Mouse (Mus musculus) layer of hippocampus, adult 2 months (tissue): ENCODE measurements around the gene Macrod1. TPM values are rescaled to one million over a fixed set of nuclear protein-coding genes. Genes with fewer than 3 reads are reported as not detected.

ENCODE experiments used
- DNase-seq, 2 experiments: peaks; one replicate each; pipeline ENCODE4 v3.0.0; 2022; ENCODE audit warnings: low spot score in 2 of 2
- H3K27ac ChIP-seq: fragments of 200-600 bp; 2 replicates; pipeline ENCODE4 v1.8.1; 2022
- H3K4me3 ChIP-seq: fragments of 200-600 bp; 2 replicates; pipeline ENCODE4 v1.8.1; 2022; ENCODE audit warnings: mild to moderate bottlenecking
- CTCF ChIP-seq: fragments of 200-600 bp; conservative IDR thresholded peaks from 2 replicates; pipeline ENCODE4 v1.8.1; 2022; ENCODE audit warnings: antibody characterized with exemption, mild to moderate bottlenecking, moderate library complexity
- total RNA-seq, 2 experiments: library from RNA; stranded (reverse); gene quantifications; 2 replicates each; pipeline ENCODE4 v1.2.3; 2021

The Macrod1 gene
- total RNA-seq, 2 experiments from 2014 or later, result 20.3 to 22.4 TPM

DNA sequence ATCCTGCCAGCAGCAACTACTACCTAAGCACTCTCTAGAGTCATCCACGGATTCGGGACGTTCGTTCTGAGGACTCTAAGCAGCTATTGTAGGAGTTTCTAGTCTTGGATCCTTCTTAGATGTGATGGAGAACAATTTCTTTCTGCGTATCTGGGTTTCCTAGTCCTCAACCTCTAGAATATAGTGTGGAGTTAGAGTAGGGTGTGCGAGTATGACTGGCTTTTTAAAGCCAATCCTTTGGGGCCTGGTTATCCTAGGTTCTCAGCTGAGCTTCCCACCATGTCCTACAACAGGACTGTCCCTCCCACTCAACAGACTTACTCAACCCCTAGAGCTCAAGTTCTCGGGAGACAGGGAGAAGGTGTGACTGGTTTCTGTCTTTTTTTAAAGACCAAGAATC lies 148.7 kb downstream of the Macrod1 start:
- DNase-seq, result no peak
- no peak for TF ChIP-seq CTCF
- Histone ChIP-seq H3K27ac (peak overlapping the region; percentile 98), H3K4me3 (peak overlapping the region; percentile 98)

GRCm38 (mm10) chr19:7205753-7206736 lies 149.4 kb downstream of the Macrod1 start, which contains the start of gene Otub1:
Otub1 (minus strand) TSS chr19:7206316.
- DNase-seq, result peak; percentile 92 to 95
- TF ChIP-seq CTCF, result no peak
- Histone ChIP-seq H3K4me3 (peak within 1 kb of the TSS; percentile 98), H3K27ac (peak within 1 kb of the TSS; percentile 98)

DNA sequence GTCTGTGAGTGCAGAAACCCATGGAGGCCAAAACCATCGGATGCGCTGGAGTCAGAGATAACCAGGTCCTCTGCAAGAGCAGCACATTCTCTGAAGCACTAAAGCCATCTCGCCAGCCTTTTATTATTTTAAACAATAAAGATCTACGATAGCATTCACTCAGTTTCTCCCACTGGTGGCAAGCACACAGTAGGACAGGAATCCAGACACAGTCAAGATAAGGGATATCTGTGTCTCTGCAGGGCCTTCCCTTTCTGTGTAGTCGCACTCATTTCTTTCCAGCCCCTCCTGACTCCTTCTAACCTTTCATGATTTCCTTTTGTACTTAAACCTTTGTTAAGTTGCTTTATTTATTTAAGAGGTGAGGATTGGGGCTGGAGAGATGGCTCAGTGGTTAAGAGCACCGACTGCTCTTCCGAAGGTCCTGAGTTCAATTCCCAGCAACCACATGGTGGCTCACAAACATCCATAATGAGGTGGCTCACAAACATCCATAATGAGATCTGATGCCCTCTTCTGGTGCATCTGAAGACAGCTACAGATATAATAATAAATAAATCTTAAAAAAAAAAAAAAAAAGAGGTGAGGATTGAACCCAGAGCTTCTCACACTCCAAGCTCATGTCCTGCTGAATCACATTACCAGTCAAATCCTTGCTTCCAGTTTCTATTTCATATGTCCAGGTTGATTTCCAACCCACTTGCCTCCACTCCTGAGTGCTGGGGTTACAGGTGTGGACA lies 153.5 kb downstream of the Macrod1 start:
- H3K4me3 ChIP-seq, result no peak overlapping the region
- no peak for DNase-seq
- TF ChIP-seq CTCF, result peak; percentile 56
- H3K27ac ChIP-seq, result no peak overlapping the region

DNA sequence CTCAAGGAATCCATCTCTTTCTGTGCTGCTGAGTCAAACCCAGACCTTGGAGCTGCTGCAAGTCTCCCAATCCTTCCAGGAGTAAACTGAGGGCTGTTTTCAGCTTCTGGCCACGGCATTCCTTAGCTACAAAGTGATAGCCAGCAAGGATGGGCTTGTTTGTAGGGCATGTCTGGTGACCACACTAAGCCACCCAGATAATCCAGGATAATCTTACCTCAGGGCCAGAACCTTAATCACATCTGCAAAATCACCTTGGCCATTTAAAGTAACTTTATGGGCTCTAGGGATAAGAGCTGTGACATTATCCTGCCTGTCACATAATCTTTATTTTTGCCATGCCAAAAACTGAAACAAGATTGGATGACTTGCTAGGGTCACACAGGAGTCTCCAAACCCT lies 155.6 kb downstream of the Macrod1 start:
- TF ChIP-seq CTCF, result no peak
- no peak for DNase-seq
- Histone ChIP-seq H3K27ac (peak overlapping the region; percentile 48; the same call in 1 of the 2 replicates), H3K4me3 (no peak overlapping the region)

DNA sequence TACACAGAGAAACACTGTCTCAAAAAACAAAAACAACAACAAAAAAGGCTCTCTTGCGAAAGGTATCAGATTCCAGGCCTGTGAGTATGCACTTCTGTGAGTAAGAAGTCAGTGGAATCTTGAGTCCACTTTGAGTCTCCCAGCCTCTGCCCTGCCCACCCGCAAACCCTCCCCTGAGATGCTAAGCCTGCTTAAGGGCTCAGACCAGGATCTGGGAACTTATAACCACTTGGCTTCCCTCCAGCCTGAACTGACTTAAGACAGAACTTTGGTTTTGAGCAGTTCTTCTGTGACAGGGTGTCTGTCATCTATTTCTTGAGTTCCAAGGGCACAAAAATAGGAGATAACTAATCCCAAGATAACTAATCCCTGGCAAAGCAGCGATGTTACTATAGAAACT lies 156.4 kb downstream of the Macrod1 start:
- TF ChIP-seq CTCF, result no peak
- no peak for DNase-seq
- H3K4me3 ChIP-seq, result no peak overlapping the region
- H3K27ac ChIP-seq, result no peak overlapping the region

- H3K27ac ChIP-seq, result no peak overlapping the region
- peak overlapping the region; percentile 96 for H3K4me3 ChIP-seq
- no peak for TF ChIP-seq CTCF
- peak in 1 of 2 experiments; percentile 30 for DNase-seq
These were observed 157.9 kb downstream of the Macrod1 start for GRCm38 (mm10) chr19:7214484-7214883.

- Histone ChIP-seq H3K27ac (peak within 1 kb of the TSS; percentile 100), H3K4me3 (peak within 1 kb of the TSS; percentile 96)
- peak; percentile 95 to 98 for DNase-seq
- TF ChIP-seq CTCF, result no peak; the same call in 1 of the 2 replicates
These were observed 160.7 kb downstream of the Macrod1 start, which contains the start of gene Cox8a for GRCm38 (mm10) chr19:7217162-7217925. Cox8a (minus strand) TSS chr19:7217616.

GRCm38 (mm10) chr19:7217926-7218267 lies 161.3 kb downstream of the Macrod1 start:
- H3K4me3 ChIP-seq, result peak overlapping the region; percentile 96
- no peak; the same call in 1 of the 2 replicates for TF ChIP-seq CTCF
- no peak overlapping the region for H3K27ac ChIP-seq
- DNase-seq, result no peak

GRCm38 (mm10) chr19:7218753-7219152 lies 162.1 kb downstream of the Macrod1 start:
- H3K4me3 ChIP-seq, result no peak overlapping the region
- TF ChIP-seq CTCF, result no peak
- H3K27ac ChIP-seq, result no peak overlapping the region
- no peak for DNase-seq

DNA sequence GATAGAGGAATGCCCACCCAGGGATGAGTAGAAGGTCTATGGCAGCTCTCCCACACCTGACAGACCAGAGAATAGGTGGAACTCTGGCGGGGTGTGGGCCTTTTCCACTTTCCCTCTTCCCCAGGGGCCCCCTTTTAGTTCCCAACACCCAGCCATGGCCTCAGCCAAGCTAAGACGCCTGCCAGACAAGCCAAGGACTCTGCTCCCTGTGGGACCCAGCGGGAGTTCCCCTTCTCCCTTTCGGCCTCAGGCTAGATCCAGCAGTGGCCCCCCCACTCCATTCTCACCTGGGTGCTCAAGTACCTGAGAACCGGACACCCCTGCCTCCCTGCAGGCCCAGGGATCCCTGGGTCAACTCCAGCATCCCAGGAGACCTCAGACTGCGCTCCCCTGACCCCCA lies 165.6 kb downstream of the Macrod1 start:
- no peak for DNase-seq
- H3K4me3 ChIP-seq, result no peak overlapping the region
- no peak for TF ChIP-seq CTCF
- no peak overlapping the region for H3K27ac ChIP-seq

GRCm38 (mm10) chr19:7223488-7223887 lies 166.9 kb downstream of the Macrod1 start:
- no peak for DNase-seq
- Histone ChIP-seq H3K4me3 (no peak overlapping the region), H3K27ac (no peak overlapping the region)
- TF ChIP-seq CTCF, result no peak

- Histone ChIP-seq H3K27ac (no peak overlapping the region), H3K4me3 (no peak overlapping the region)
- no peak for TF ChIP-seq CTCF
- no peak for DNase-seq
These were observed 167.6 kb downstream of the Macrod1 start for GRCm38 (mm10) chr19:7224253-7224652.
